Mouse (Mus musculus) olfactory bulb, adult 2 months (tissue): Measurements from ENCODE around the gene Rb1.
A peak's percentile ranks its signal among the peaks of the same experiment; 100 is the strongest.

Experiments
- CTCF ChIP-seq: fragments of 200-500 bp; IDR thresholded peaks from 2 replicates; pipeline ENCODE4 v1.5.1; 2012; ENCODE audit warnings: low read depth, mild to moderate bottlenecking, low read length, moderate library complexity; ENCODE audit not compliant: insufficient read depth
- POLR2A ChIP-seq: fragments of 200-500 bp; IDR thresholded peaks from 2 replicates; pipeline ENCODE4 v1.6.1; 2012; ENCODE audit warnings: mild to moderate bottlenecking, low read depth, low read length, moderate library complexity; ENCODE audit not compliant: insufficient read depth

GRCm38 (mm10) chr14:73325456-73326381 is at the start of gene Rb1:
- TF ChIP-seq POLR2A (peak; percentile 36), CTCF (no peak)
